Mouse (Mus musculus) kidney, adult 8-10 months (tissue): ENCODE results near the gene Cacna1c.
"Not testable (repeated sequence)": the region's sequence is repeated elsewhere in the genome, so short reads cannot be mapped to it uniquely, and the experiment has no call there.

Experiments used
- DNase-seq, 2 experiments: peaks; one replicate each; pipeline ENCODE4 v3.0.0; 2022

Cacna1c gene

GRCm38 (mm10) chr6:118641671-118642325 lies 554.4 kb downstream of the Cacna1c start:
- DNase-seq: no peak

DNA sequence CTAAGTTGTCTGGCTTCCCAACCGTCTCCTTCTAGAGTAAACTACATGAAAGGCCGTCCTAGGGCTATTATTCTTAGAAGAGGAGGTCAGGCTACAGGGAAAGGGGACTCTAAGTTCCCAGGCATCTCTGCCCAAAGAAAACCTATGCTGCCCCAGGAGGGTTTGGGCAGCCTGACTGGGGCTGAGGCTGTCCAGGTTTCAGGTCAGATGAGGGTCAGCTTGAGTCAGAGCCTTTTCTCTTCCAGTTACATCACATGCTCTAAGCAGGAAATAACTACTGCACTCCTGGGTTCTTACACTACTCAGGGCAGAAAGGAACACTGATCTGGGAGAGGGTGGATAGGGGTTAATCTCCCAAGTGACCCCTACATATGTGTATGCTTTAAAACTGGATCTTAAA lies 556.4 kb downstream of the Cacna1c start:
- no peak for DNase-seq

GRCm38 (mm10) chr6:118638911-118639310 lies 557.3 kb downstream of the Cacna1c start:
- DNase-seq: no peak

DNA sequence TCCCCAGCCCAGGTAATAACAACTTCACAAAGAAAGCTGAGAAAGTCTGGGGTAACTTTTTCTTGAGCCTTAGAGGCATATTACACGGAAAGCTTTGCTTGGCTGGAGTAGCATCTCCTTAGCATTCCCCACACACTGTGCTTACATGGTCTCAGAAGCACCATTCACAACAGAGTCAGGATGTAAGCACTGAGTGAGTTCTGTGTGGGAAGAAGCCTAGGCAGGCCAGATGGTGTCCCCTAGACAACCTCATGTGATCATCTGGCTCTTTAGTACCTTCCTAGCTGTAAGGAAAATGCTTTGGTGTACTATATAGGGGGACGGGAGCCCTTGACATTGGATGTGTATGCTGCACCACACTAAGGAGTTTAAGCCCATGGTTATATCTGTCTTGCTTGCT lies 563.7 kb downstream of the Cacna1c start:
- DNase-seq: no peak

- DNase-seq: no peak
These were observed 566.2 kb downstream of the Cacna1c start for GRCm38 (mm10) chr6:118630006-118630405.

GRCm38 (mm10) chr6:118626246-118626645 lies 570.0 kb downstream of the Cacna1c start:
- no peak for DNase-seq

DNA sequence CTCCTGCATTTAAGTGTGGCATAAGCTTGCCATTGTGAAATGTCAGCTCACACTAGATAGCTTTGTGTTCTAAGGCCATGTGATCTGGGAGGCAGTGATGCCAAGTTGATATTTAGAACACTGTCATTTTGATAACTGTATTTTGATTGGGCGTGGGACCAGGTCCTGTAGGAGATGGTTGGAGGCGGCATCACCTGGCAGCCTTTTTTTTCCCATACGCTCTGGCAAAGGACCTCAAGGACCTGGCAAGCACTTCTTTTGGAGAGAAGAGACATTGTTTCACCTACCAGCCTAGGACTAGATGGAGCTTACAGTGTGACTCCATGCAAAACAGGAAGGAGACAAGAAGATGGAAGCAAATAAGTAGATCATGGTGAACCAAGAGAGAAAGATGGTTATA lies 572.6 kb downstream of the Cacna1c start:
- DNase-seq: no peak

DNA sequence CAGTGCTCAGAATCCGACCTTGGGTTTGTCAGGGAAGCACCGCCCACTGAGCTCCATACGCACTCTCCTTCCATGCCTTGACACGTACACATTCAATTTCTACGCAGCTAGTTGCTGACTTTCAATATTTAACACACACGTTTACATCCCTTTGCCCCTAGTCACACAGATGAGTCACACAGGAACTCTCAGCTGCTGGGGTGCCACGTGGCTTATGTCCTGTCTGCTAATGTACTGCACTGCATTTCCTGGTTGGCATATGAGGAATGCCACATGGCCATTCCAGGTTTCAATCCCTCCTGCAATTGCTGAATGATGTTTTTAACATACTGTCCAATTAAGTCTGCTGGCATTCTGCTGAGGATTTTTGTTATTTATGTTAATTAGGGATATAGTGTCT lies 574.4 kb downstream of the Cacna1c start:
- DNase-seq: no peak

DNA sequence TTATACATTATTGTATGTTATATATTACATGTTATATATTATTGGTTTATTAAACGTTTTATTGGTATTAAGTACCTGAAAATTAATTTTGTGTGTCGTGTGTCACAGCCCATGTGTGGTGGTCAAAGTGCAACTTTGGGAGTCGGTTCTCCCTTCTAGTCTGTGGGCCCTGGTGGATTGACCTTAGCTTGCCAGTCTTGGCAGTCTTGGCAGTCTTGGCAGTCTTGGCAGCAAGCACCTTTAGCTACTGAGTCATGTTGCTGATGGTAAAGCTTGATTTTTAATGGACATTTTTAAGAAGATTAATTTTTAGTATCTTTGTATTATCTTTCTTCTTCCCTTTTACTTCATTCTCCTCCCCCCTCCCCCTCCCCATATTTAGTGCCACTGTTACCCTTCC lies 574.8 kb downstream of the Cacna1c start:
- DNase-seq: no peak

GRCm38 (mm10) chr6:118608906-118609305 lies 587.3 kb downstream of the Cacna1c start:
- no peak for DNase-seq

- DNase-seq: no peak
These were observed 590.2 kb downstream of the Cacna1c start for GRCm38 (mm10) chr6:118605974-118606373.

- DNase-seq: no peak
These were observed 592.4 kb downstream of the Cacna1c start for GRCm38 (mm10) chr6:118603825-118604224.

DNA sequence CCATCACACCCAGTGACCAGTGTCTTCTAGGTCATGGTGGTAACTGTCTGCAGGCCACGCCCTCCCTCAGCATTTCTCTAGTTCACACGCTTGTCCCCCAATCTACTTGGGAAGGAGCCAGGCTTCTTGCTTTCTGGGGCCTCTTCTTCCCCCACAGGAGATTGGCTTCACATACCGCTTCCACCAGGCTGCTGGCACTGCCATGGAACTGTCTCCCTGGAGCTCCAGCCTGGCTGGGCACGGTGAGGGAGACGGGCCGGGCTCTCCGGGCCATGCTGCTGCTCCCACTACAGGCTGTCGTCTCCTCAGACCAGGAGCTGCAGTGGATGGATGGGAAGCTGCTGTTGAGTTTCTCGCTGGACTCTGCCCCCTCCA lies 600.5 kb downstream of the Cacna1c start:
- DNase-seq: no peak

GRCm38 (mm10) chr6:118594833-118595680 lies 601.2 kb downstream of the Cacna1c start:
- no peak for DNase-seq

GRCm38 (mm10) chr6:118594070-118594469 lies 602.1 kb downstream of the Cacna1c start:
- DNase-seq: no peak

GRCm38 (mm10) chr6:118593377-118594061 lies 602.7 kb downstream of the Cacna1c start:
- DNase-seq: peak; percentile 10 to 41

DNA sequence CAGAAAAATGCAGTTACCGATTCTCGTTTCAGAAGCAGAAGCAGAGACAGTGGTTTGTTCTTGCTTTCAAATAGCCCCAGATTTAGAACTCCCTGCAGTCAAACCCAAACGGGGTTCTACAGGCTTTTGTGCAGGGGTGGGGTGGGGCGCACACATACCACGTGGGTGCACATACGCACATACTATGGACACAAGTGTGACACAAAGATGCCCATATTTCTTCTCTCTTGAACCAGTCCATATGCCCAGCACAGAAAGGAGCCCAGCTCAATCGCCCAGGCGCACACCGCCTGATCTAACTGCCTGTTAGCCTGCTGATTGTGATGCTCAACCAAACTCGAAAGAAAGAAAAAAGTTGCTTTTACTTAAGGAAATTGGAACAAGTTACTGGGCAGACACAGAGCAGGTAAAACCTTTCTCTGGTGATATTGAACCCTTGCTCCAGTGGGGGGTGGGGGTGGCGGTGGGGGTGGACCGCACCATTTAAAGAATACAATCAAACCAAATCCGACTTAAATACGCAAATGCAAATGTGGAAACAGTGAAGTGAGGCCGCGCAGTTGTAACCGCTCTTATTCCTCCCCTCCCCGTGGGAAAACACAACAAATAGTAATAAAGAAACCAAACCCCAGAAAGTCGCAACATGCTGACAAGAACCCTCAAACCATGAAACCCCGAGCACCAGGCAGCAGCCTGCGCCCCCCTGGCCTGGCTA lies 603.4 kb downstream of the Cacna1c start:
- DNase-seq: no peak

DNA sequence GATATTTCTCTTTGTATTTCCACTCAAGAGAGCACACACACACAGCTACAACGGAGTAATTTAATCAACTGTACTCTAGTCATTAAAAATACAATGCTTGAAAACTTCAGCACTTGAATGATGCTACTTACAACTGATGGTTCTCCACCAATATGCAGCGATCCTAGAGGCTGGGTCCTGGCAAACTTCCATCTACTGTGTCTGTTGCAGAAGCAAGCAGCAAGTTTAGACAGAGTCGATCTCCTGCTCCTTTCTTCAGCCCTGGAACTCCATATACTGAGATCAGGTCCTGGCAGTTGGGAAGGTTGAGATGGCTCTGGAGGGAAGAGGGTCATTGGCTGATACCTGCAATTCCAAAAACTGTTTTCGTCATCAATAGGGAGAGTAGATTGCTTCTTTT lies 617.5 kb downstream of the Cacna1c start:
- not testable (repeated sequence) for DNase-seq

DNA sequence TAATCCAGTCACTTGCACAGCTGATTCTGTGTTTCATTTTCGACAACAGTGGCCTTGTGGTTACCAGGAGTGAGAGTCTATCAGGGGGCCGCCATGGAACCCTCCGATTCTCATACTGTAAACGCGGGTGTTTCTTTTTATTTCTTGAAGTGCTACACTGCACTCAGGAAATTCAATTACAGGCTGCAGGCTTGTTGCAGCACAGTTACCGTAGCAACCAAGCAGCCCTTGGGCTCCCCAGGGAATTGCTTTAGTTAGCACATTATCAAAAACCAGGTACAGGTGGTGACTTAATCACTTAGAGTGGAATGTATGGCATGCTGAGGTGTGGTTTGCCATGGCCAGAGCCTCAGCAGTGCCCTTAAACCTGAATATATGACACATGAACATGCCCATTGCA lies 621.9 kb downstream of the Cacna1c start:
- peak; percentile 10 to 27 for DNase-seq

GRCm38 (mm10) chr6:118567816-118568215 lies 628.4 kb downstream of the Cacna1c start:
- DNase-seq: no peak

DNA sequence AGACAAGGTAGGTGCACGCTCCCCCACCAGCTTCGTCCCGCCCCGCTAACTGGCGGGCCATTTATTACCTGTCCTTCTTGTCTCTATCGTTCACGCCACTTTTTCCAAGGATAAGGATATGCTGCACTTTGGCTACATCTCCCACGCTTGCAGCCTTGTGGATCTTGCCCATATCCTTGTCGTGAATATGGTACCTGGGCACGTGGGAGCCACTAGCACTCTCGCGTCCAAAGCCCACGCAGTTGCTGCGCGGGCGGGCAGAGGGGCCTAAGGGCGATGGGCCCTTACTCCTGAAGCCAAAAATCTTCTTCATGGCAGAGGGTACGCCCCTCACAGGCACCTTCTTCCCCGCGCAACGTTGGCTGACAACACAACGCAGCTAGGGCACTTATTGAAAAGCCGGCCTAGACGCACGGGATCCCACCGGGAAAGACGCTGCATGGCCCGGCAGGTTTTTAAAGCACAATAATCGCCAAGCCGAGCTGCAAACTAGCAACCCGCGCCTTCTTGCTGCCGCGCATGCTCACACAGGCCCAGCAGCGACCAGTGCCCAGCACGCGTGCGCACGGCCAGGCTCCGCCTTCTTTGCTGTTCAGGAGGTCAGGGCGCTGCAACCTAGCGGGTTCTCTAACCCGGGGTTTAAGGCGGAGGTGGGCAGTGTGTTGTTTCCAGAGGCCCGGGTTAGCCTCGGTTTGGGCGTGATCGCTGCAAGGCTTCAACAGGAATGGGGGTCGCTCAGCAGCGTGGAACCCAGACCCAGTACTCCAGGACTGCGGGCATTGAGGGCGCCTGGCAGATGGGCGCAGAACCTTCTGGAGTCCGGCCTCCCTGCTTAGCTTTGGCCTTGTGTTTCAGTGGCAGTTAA lies 634.2 kb downstream of the Cacna1c start, which contains the start of gene Ankrd26:
TSS of gene Ankrd26 (minus strand) at position 482 of the 865 bp plus-strand sequence.
- peak; percentile 93 to 95 for DNase-seq

GRCm38 (mm10) chr6:118561225-118561624 lies 635.0 kb downstream of the Cacna1c start:
- DNase-seq: no peak
